ENCODE assay signal across 9 mouse cellular contexts in the genomic region with DNA sequence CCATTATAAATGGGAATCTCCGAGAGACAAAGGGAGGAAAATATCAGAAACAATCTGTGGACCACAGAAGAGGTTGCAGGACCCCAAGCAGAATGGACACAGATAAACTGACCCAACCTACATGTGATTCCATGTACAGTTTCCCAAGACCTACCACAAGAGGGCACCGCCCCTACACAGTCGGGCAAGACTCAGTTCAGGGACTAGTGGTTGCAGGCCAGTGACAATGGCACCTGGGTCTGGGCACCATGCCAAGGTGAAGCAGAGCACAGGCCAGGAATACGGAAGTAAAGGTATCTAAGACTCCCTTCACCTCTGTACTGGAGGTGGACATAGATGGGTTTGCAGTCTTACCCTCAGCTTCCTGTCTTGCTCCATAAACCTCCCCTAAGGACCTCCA. TPM values are rescaled to one million over a fixed set of nuclear protein-coding genes. Genes with fewer than 3 reads are reported as not detected.
A peak's percentile ranks its signal among the peaks of the same experiment; 100 is the strongest.
DNase-seq lines count a peak whose midpoint lies in the region; TF ChIP-seq lines count a peak whose summit lies in the region.
"Had no signal": no experiment of that assay in that cellular context is flagged by ENCODE, and none has a peak within 500 bp of the region (broad histone marks: within the 10 kb centered on the region; RNA-seq: fewer than 3 reads in every experiment).

No protein-coding gene starts in this region.

- H3ac ChIP-seq in C2C12 (ENCODE audit: control insufficient read depth, insufficient read length, low read depth): no peak overlapping the region

- H3K79me3 ChIP-seq in C2C12 (ENCODE audit: low read depth): no peaks in the 10 kb centered on the region

- peak; percentile 44 for TF ChIP-seq CTCF in gastrocnemius, adult 2 months (IDR thresholded peaks at IDR 0.05)
- peak; percentile 57 for TF ChIP-seq CTCF in C2C12 (IDR thresholded peaks at IDR 0.05; ENCODE audit: control insufficient read depth, insufficient read depth, insufficient read length)

- H3K27me3 ChIP-seq in C2C12 (ENCODE audit: control insufficient read depth, insufficient read depth, insufficient read length): no peaks in the 10 kb centered on the region
- H3K27me3 ChIP-seq: limb, embryonic 15.5 days had no signal

- DNase-seq in gastrocnemius, adult 2 months: peak; percentile 34
- DNase-seq in gastrocnemius, postnatal 14 days: no peak
- peak; percentile 63 to 73 for DNase-seq in adrenal gland, postnatal 36 days
- DNase-seq in kidney, adult 18-20 months: peak; percentile 75
- DNase-seq in lung, postnatal 36 days: peak; percentile 80
- DNase-seq in thymus, postnatal 25 days: peak; percentile 62
- no peak for DNase-seq in gastrocnemius, postnatal 4 days (ENCODE audit: low spot score in 2 of 2)

- H3K4me3 ChIP-seq in gastrocnemius, adult 2 months: no peak overlapping the region
- H3K4me3 ChIP-seq in C2C12 (ENCODE audit: insufficient read depth, poor library complexity, severe bottlenecking): no peak overlapping the region
- H3K4me3 ChIP-seq: limb, embryonic 15.5 days had no signal

- no peak overlapping the region for H3K27ac ChIP-seq in gastrocnemius, adult 2 months
- H3K27ac ChIP-seq: limb, embryonic 15.5 days had no signal

- intact Hi-C loops in gastrocnemius, adult 2 months (cut with DNase I): no loop called here
- intact Hi-C loops in gastrocnemius, postnatal 14 days (cut with DNase I; ENCODE audit: low total_unique reads): no loop called here

- H3K36me3 ChIP-seq in C2C12 (ENCODE audit: control insufficient read depth, insufficient read depth): peaks cover 22% of the 10 kb centered on the region

- H3K79me2 ChIP-seq in C2C12 (ENCODE audit: control insufficient read depth, insufficient read depth): no peaks in the 10 kb centered on the region

TF ChIP-seq in C2C12, 6 proteins besides CTCF, POLR2A, EP300 and RAD21:
- TF ChIP-seq FOSL1 (IDR thresholded peaks at IDR 0.05; ENCODE audit: insufficient read depth, low read length, poor library complexity, severe bottlenecking): no peak
- TF ChIP-seq MYOG (IDR thresholded peaks at IDR 0.05; ENCODE audit: control insufficient read depth, extremely low read depth, insufficient read length): no peak
- no peak for TF ChIP-seq MYOD1 (IDR thresholded peaks at IDR 0.05; ENCODE audit: control insufficient read depth, insufficient read length, low read depth)

RNA-seq across cellular contexts. Expression of a gene that starts 8.8 kb away (rescaled TPM):
- total RNA-seq in gastrocnemius, adult 2 months (2021): under 1 TPM; 0.43 to 0.84 TPM
- total RNA-seq in gastrocnemius, postnatal 14 days (2021): 1 to 10 TPM; 1.0 to 1.1 TPM
- polyA plus RNA-seq in C2C12 (2012; fragmentation: generic; extraction: Trizol): 2.9 TPM
- 1 to 10 TPM; 1.3 to 1.6 TPM for total RNA-seq in adrenal gland, postnatal 36 days (2021)
- 1 to 10 TPM; 1.7 to 2.7 TPM for total RNA-seq in gastrocnemius, postnatal 4 days (2021)

RNA-seq across cellular contexts. Expression of a gene that starts 26.3 kb away (rescaled TPM):
- total RNA-seq in gastrocnemius, adult 2 months (2021): 1 to 10 TPM in 1 of 2 experiments, under 1 TPM in 1; 0.26 to 1.3 TPM
- total RNA-seq in gastrocnemius, postnatal 14 days (2021): not detected
- not detected for polyA plus RNA-seq in C2C12 (2012; fragmentation: generic; extraction: Trizol)
- 1 to 10 TPM; 1.3 to 3.8 TPM for total RNA-seq in adrenal gland, postnatal 36 days (2021)
- not detected for total RNA-seq in gastrocnemius, postnatal 4 days (2021)
- polyA plus RNA-seq: limb, embryonic 15.5 days had no signal

RNA-seq across cellular contexts. Expression of a gene that starts 29.5 kb away (rescaled TPM):
- total RNA-seq in gastrocnemius, adult 2 months (2021): 1 to 10 TPM; 3.7 to 4.6 TPM
- 1 to 10 TPM; 3.6 to 3.9 TPM for total RNA-seq in gastrocnemius, postnatal 14 days (2021)
- 5.6 TPM for polyA plus RNA-seq in C2C12 (2012; fragmentation: generic; extraction: Trizol)
- 10 to 100 TPM; 11.8 to 12.6 TPM for total RNA-seq in adrenal gland, postnatal 36 days (2021)
- 1 to 10 TPM; 5.1 to 5.9 TPM for total RNA-seq in gastrocnemius, postnatal 4 days (2021)

RNA-seq across cellular contexts. Expression of a gene that starts 29.8 kb away (rescaled TPM):
- total RNA-seq in gastrocnemius, adult 2 months (2021): 1 to 10 TPM; 4.2 to 7.6 TPM
- 1 to 10 TPM; 5.8 to 8.8 TPM for total RNA-seq in gastrocnemius, postnatal 14 days (2021)
- 27.8 TPM for polyA plus RNA-seq in C2C12 (2012; fragmentation: generic; extraction: Trizol)
- 1,000 to 10,000 TPM in 1 of 2 experiments, 100 to 1,000 TPM in 1; 948 to 1,085 TPM for total RNA-seq in adrenal gland, postnatal 36 days (2021)
- 10 to 100 TPM; 16.7 to 18.6 TPM for total RNA-seq in gastrocnemius, postnatal 4 days (2021)

RNA-seq across cellular contexts. Expression of a gene that starts 36.3 kb away (rescaled TPM):
- 10 to 100 TPM; 12.7 to 18.4 TPM for total RNA-seq in gastrocnemius, adult 2 months (2021)
- 10 to 100 TPM; 27.8 to 29.4 TPM for total RNA-seq in gastrocnemius, postnatal 14 days (2021)
- polyA plus RNA-seq in C2C12 (2012; fragmentation: generic; extraction: Trizol): 41.1 TPM
- 10 to 100 TPM; 29.6 to 32.4 TPM for total RNA-seq in adrenal gland, postnatal 36 days (2021)
- total RNA-seq in gastrocnemius, postnatal 4 days (2021): 10 to 100 TPM; 57.0 to 58.7 TPM

Comparison
In these comparisons a context has a peak if more than half of its experiments do, and no peak if none do; other contexts are left out.
1. DNase-seq: peak in gastrocnemius, adult 2 months (single experiment), adrenal gland, postnatal 36 days (2 of 2), kidney, adult 18-20 months (single experiment), lung, postnatal 36 days (single experiment) and thymus, postnatal 25 days (single experiment); none in gastrocnemius, postnatal 14 days (single experiment) and gastrocnemius, postnatal 4 days (0 of 2).